Mouse (Mus musculus) cerebellum, adult 2 months (tissue): Measurements from ENCODE around the gene Mypop. TPM values are rescaled to one million over a fixed set of nuclear protein-coding genes. Genes with fewer than 3 reads are reported as not detected.

ENCODE experiments used
- DNase-seq, 2 experiments: peaks; one replicate each; pipeline ENCODE4 v3.0.0; 2021
- H3K27ac ChIP-seq: fragments of 200-500 bp; 2 replicates; pipeline ENCODE4 v1.5.1; 2012; ENCODE audit warnings: low read length, control low read depth, inconsistent platforms; ENCODE audit not compliant: insufficient read depth
- H3K27me3 ChIP-seq: fragments of 200-500 bp; 2 replicates; pipeline ENCODE4 v1.6.1; 2012; ENCODE audit warnings: inconsistent platforms, mild to moderate bottlenecking, low read length, moderate library complexity; ENCODE audit not compliant: control insufficient read depth, insufficient read depth
- H3K4me1 ChIP-seq: fragments of 200-500 bp; 2 replicates; pipeline ENCODE4 v1.6.1; 2011; ENCODE audit warnings: low read length; ENCODE audit not compliant: control insufficient read depth, insufficient read depth
- H3K4me3 ChIP-seq: fragments of 200-500 bp; replicated peaks from 2 replicates; pipeline ENCODE3; 2011; ENCODE audit warnings: mild to moderate bottlenecking, low read depth, low read length, control low read depth; ENCODE audit not compliant: insufficient read depth
- CTCF ChIP-seq: fragments of 200-500 bp; IDR thresholded peaks from 2 replicates; pipeline ENCODE4 v1.5.1; 2011; ENCODE audit warnings: low read depth, mild to moderate bottlenecking, control low read depth, low read length, moderate library complexity, borderline replicate concordance; ENCODE audit not compliant: insufficient read depth
- POLR2A ChIP-seq: fragments of 200-500 bp; IDR thresholded peaks from 2 replicates; pipeline ENCODE4 v1.6.1; 2011; ENCODE audit warnings: low read length, control low read depth, borderline replicate concordance; ENCODE audit not compliant: insufficient read depth
- WGBS: fragments of 180-500 bp; shearing (Covaris S2); methylation state at CpG from one replicate; pipeline ENCODE4 v1.1.7; 2018; 5-methylcytosine and 5-hydroxymethylcytosine counted together
- polyA plus RNA-seq: library from polyadenylated mRNA; depleted of rRNA; stranded (reverse); fragments of >200 nt; gene quantifications from 2 replicates; pipeline ENCODE4 v1.2.3, GENCODE M21; 2012

Mypop gene
- polyA plus RNA-seq, 1 experiment = 55.3 TPM

- 12% methylated on average over 8 of the region's 8 CpGs for WGBS
- no peak overlapping the region for H3K4me3 ChIP-seq
- H3K27ac ChIP-seq = no peak overlapping the region
- TF ChIP-seq CTCF = no peak
- TF ChIP-seq POLR2A = no peak
- no peaks in the 10 kb centered on the region for H3K27me3 ChIP-seq
- no peak for DNase-seq
- no peaks in the 10 kb centered on the region for H3K4me1 ChIP-seq
Observed at GRCm38 (mm10) chr7:18967603-18968002, 23.4 kb upstream of the Mypop start.

- H3K4me1 ChIP-seq = no peaks in the 10 kb centered on the region
- TF ChIP-seq POLR2A (no peak), CTCF (peak; percentile 11; the same call in 1 of the 2 replicates)
- WGBS = 86% methylated on average over 3 of the region's 3 CpGs
Observed at GRCm38 (mm10) chr7:18970956-18971355, 20.1 kb upstream of the Mypop start.

GRCm38 (mm10) chr7:18978381-18978780, 12.7 kb upstream of the Mypop start:
- TF ChIP-seq CTCF = no peak
- TF ChIP-seq POLR2A = no peak
- Histone ChIP-seq H3K27me3 (no peaks in the 10 kb centered on the region; the same call in 1 of the 2 replicates), H3K27ac (no peak overlapping the region), H3K4me3 (no peak overlapping the region), H3K4me1 (no peaks in the 10 kb centered on the region)
- DNase-seq = no peak
- WGBS = 58% methylated on average over 9 of the region's 9 CpGs

More at GRCm38 (mm10) chr7:18970956-18971355, 20.1 kb upstream of the Mypop start:
- DNase-seq = no peak
- H3K27me3 ChIP-seq = no peaks in the 10 kb centered on the region
- no peak overlapping the region for H3K27ac ChIP-seq
- H3K4me3 ChIP-seq = no peak overlapping the region

GRCm38 (mm10) chr7:18986503-18986902, 4.5 kb upstream of the Mypop start:
- WGBS = 75% methylated on average over 2 of the region's 2 CpGs
- Histone ChIP-seq H3K4me1 (no peaks in the 10 kb centered on the region), H3K27me3 (no peaks in the 10 kb centered on the region), H3K27ac (no peak overlapping the region), H3K4me3 (no peak overlapping the region)
- no peak for TF ChIP-seq CTCF
- TF ChIP-seq POLR2A = no peak
- DNase-seq = no peak

- DNase-seq = no peak
- 79% methylated on average over 2 of the region's 2 CpGs for WGBS
- TF ChIP-seq POLR2A (no peak), CTCF (no peak)
- Histone ChIP-seq H3K27ac (no peak within 1 kb of the TSS), H3K4me1 (no peaks in the 10 kb centered on the region), H3K27me3 (no peaks in the 10 kb centered on the region), H3K4me3 (no peak within 1 kb of the TSS)
Observed at GRCm38 (mm10) chr7:18987100-18987499, 3.9 kb upstream of the Mypop start, which contains the start of gene Nanos2. Gene Nanos2 (plus strand): TSS chr7:18987400.

- no peaks in the 10 kb centered on the region for H3K27me3 ChIP-seq
- H3K4me3 ChIP-seq = no peak overlapping the region
Observed at GRCm38 (mm10) chr7:18987747-18988146, 3.3 kb upstream of the Mypop start.

GRCm38 (mm10) chr7:18988780-18989179, 2.3 kb upstream of the Mypop start:
- Histone ChIP-seq H3K27me3 (no peaks in the 10 kb centered on the region), H3K27ac (no peak overlapping the region), H3K4me3 (no peak overlapping the region), H3K4me1 (peaks cover 10% of the 10 kb centered on the region; the same call in 1 of the 2 replicates)
- no peak for DNase-seq
- TF ChIP-seq CTCF (no peak), POLR2A (no peak)
- 81% methylated on average over 6 of the region's 6 CpGs for WGBS

More at GRCm38 (mm10) chr7:18987747-18988146, 3.3 kb upstream of the Mypop start:
- DNase-seq = no peak
- H3K27ac ChIP-seq = no peak overlapping the region
- no peak for TF ChIP-seq POLR2A
- TF ChIP-seq CTCF = no peak
- WGBS = 80% methylated on average over 13 of the region's 13 CpGs
- peaks cover 3% of the 10 kb centered on the region; the same call in 1 of the 2 replicates for H3K4me1 ChIP-seq

GRCm38 (mm10) chr7:18989995-18990394, 1.1 kb upstream of the Mypop start:
- Histone ChIP-seq H3K27ac (peak overlapping the region; percentile 93), H3K27me3 (no peaks in the 10 kb centered on the region), H3K4me3 (peak overlapping the region; percentile 69), H3K4me1 (peaks cover 10% of the 10 kb centered on the region; the same call in 1 of the 2 replicates)
- under 1% methylated on average over 5 of the region's 5 CpGs for WGBS
- DNase-seq = peak; percentile 66 to 71
- TF ChIP-seq POLR2A (no peak), CTCF (peak; percentile 51; the same call in 1 of the 2 replicates)
